Mouse (Mus musculus) brown adipose tissue, adult 24 weeks (tissue): ENCODE measurements around the gene Tcte2. TPM values are rescaled to one million over a fixed set of nuclear protein-coding genes. Genes with fewer than 3 reads are reported as not detected.
A peak's percentile ranks its signal among the peaks of the same experiment; 100 is the strongest.
"Not testable (repeated sequence)": the region's sequence is repeated elsewhere in the genome, so short reads cannot be mapped to it uniquely, and the experiment has no call there.

ENCODE experiments used
- H3K27ac ChIP-seq: fragments of 200-500 bp; replicated peaks from 2 replicates; pipeline ENCODE4 v1.5.1; 2012; ENCODE audit warnings: low read depth, mild to moderate bottlenecking, low read length
- H3K4me1 ChIP-seq: fragments of 200-500 bp; 2 replicates; pipeline ENCODE4 v1.6.1; 2012; ENCODE audit warnings: low read length, mixed read lengths; ENCODE audit not compliant: control insufficient read depth, insufficient read depth, insufficient read length
- H3K4me3 ChIP-seq: fragments of 200-500 bp; 2 replicates; pipeline ENCODE4 v1.5.1; 2012; ENCODE audit warnings: low read depth, mild to moderate bottlenecking, low read length, moderate library complexity; ENCODE audit not compliant: insufficient read depth
- polyA plus RNA-seq: library from polyadenylated mRNA; stranded (reverse); fragments of >200 nt; gene quantifications from 2 replicates; pipeline ENCODE4 v1.2.4, GENCODE M21; 2012; ENCODE audit not compliant: missing spikeins, insufficient read depth, insufficient read length

The Tcte2 gene
- polyA plus RNA-seq, 1 experiment: not detected

DNA sequence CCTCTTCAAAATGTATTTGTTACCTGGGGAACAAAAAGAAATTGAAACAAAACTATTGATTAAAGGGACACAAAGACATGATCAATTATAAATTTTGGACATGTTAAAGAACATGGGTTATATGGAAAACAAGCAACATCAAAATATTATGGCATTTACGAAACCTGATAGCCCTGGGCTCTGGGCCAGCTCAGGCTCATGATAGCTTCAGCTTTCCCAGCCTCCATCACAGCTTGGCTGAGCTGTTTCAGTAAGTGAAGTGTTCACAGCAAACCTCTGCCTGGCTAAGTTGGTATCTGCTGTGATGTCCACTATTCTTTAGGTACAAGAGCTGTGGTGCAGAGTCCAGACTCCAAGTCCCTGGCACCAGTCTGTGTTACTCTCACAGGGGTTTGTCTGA, 67.4 kb downstream of the Tcte2 start:
- Histone ChIP-seq H3K27ac (no peak overlapping the region), H3K4me1 (peaks cover 17% of the 10 kb centered on the region), H3K4me3 (no peak overlapping the region)

DNA sequence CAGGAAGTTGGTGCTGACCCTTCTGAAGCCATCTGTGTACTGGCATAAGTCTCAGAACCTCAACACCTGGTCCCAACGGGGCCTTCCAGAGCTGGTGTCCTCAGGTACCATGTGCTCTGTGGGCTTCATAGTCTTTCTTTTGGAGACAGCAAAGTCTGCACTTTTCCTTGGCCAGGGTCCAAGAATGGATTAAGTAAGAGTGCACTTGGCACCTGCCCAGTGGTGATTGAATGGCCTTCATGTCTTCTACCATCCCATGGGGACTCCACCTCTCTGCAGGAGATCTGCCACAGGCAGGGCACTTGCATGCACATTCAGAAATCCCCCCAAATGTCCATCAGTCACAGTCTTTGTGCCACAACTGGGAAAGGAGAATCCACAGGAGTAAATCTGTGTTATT, 74.0 kb downstream of the Tcte2 start:
- H3K27ac ChIP-seq: no peak overlapping the region
- H3K4me3 ChIP-seq: no peak overlapping the region

DNA sequence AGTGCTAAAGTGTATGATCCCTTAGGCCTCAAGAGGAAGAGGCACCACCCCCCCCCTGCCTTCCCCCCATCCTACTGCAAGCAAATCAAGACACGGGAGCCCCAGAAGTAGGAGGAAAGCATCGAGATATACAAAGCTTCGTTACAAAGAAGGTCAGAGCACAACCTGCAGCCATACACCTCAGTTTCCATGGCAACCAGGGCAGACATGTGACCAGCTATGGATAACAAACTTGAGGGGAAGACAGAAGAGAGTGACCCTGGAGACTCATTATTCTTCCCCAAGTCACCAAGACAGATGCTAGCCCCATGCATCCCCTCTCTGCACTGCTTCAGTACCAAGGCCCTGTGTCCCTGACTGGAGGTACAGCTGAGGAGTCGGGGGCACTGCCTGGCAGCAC, 74.5 kb downstream of the Tcte2 start:
- Histone ChIP-seq H3K27ac (no peak overlapping the region), H3K4me3 (no peak overlapping the region)

More for the DNA sequence above, 74.0 kb downstream of the Tcte2 start:
- peaks cover 23% of the 10 kb centered on the region for H3K4me1 ChIP-seq

DNA sequence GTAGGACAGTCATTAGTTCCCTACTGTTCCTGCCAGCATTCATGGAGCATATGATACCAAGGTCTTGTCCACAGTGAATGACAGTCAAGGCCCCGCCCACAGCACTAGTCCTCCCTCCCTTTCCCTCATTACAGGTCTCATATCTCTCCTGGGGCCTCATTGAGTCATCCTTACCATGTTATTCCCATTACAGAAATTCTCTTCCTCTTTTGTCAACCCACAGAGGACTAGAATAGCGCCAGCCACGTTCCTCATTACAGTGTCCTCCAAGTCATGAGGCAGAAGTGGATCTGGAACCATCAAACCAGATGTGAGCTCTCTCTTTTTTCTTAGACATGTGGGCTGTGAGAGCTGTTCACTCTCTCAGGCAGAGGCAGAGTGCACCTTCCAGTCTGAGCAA, 76.0 kb downstream of the Tcte2 start:
- H3K4me1 ChIP-seq: peaks cover 23% of the 10 kb centered on the region
- peak overlapping the region; percentile 62 for H3K27ac ChIP-seq

More for the DNA sequence above, 74.5 kb downstream of the Tcte2 start:
- peaks cover 23% of the 10 kb centered on the region for H3K4me1 ChIP-seq

DNA sequence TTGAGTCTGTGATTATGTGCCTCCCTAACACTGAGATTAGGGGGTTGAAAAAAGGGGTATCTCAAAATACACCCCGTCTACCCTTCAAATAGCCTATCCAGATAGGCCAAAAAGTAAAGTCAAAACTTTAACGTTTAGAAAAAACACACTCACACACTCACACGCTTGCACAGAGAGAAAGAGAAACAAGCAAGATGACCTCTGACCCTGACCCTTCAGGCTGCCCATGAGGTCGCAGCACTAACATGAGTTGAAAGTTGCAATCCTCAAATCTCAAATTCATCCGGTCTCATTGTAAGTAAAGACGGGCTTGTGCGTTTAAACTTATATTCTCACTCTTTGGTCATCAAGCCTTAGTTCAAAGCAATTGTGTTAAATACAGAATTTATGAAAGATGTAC, 77.4 kb downstream of the Tcte2 start:
- Histone ChIP-seq H3K4me3 (no peak overlapping the region), H3K27ac (peak overlapping the region; percentile 73), H3K4me1 (peaks cover 26% of the 10 kb centered on the region)

More for the DNA sequence above, 76.0 kb downstream of the Tcte2 start:
- no peak overlapping the region for H3K4me3 ChIP-seq

DNA sequence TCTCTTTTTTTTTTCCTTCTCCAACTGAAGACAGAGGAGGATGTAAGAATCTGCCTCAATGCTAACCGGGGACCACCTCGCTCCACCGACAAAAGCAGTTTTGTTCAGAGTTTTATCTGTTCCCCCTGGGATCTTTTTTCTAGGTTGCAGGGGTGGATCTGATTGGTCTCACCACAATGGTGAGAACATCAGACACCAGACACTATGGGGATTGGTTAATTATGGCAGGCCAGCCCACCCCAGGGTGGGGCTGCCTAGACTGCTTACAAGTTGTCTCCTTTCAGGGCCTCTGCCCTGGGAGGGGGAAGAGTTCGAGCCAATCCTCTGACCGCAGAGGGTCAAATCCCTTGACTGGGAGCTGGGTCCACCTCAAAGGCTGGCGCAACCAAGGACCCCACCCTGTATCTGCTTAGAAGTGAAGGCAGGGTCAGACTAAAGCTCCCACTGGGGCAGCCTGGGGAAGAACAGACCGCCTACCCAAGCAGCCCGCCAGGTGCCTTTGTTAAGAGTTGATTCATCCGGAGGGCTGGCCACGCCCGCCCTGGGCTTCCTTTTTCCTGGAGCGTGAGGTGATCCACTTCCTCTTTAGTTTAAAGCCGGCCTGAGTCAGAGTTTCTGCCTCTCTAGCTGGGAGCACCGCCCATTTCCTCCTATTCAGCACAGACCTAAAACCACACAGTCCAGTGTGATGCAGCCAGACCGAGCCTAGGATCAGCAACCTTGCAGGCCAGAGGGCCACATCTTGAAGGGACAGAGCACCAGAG, 78.0 kb downstream of the Tcte2 start:
- Histone ChIP-seq H3K4me1 (peaks cover 26% of the 10 kb centered on the region), H3K27ac (peak overlapping the region; percentile 98), H3K4me3 (peak overlapping the region; percentile 61)

DNA sequence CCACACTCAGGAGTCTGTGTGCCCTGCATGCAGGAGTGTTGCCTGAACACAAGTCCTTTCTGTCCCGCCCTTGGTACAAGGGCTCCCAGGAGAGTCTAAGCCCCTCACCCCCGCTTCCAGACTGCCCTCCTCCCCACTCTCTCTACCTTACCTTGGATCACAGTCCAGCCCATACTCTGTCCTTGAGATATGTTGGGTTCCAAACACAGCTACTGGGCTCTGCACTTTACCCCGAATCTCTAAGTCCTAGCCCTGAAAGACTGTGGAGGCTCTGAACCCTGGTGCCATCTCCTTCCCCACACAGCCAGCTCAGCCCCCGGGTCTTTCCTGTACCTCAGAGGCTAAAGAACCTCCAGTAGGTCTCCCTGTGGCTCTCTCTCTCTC, 78.6 kb downstream of the Tcte2 start:
- Histone ChIP-seq H3K4me1 (peaks cover 26% of the 10 kb centered on the region), H3K27ac (peak overlapping the region; percentile 98), H3K4me3 (peak overlapping the region; percentile 61)

DNA sequence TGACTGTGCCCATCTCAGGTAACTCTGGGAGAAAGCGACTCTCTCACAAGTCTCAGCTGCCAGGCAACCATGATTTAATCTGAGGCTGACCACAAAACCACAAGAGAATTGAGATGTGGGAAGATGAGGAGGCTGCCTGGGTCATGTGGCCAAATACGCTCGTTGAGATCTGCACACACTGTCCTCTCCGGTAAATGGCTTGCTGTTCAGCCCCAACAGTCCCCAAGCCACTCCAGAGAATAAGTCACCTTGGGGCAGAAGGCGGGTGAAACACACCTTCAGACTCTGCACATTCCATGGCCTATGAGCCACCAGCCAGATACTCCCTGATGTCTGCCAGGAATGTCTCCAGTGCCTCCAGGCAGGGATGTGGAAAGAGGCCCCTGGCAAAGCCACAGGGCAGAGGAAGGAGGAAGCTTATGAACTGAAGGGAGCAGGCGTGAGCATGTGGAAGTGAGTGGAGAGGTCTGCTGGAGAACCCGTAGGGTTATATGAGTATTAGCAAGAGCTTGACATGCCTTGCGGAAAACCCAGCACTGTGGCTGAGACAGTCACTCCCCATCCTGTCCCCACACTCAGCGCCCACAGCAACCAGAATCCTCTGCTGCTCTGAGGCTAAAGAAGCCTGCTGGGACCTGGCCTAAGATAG, 79.1 kb downstream of the Tcte2 start:
- Histone ChIP-seq H3K4me1 (peaks cover 23% of the 10 kb centered on the region), H3K27ac (peak overlapping the region; percentile 98), H3K4me3 (peak overlapping the region; percentile 61)

DNA sequence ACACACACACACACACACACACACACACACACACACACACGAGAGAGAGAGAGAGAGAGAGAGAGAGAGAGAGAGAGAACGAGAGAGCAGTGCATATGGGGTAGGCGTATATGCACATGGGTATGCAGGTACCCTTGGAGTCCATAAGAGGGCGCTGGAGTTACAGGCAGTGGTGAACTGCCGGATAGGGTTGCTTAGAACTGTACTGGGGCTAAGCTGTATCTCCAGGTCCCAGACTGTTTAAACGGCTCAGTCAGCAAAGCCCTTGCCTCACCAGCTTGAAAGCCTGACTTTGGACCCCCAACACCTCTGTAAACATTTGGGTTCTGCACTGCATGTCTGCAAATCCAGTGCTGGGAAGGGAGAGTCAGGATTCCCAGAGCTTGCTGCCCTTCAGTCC, 79.9 kb downstream of the Tcte2 start:
- H3K4me1 ChIP-seq: peaks cover 18% of the 10 kb centered on the region
- peak overlapping the region; percentile 61 for H3K4me3 ChIP-seq
- peak overlapping the region; percentile 98; the same call in 1 of the 2 replicates for H3K27ac ChIP-seq

DNA sequence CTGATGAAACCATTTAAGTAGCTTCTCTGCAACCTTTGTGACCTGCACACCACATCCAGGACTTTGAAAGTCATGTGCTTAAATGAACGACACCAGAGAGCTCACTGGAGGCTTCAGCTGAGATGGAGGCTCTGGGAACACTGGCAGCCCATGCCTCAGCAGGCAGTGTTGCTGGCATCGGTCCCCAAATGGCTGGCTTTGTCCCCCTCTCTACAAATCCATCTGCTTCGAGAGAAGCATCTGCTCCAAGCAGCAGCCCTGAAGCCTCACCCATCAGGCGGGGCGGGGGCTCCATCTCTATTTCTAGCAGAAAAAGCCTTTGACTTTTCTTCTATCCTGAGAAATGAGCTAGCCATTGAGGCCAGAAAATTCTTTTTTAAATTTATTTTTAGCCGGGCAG, 80.5 kb downstream of the Tcte2 start:
- H3K27ac ChIP-seq: peak overlapping the region; percentile 12; the same call in 1 of the 2 replicates
- peaks cover 14% of the 10 kb centered on the region for H3K4me1 ChIP-seq
- H3K4me3 ChIP-seq: no peak overlapping the region

DNA sequence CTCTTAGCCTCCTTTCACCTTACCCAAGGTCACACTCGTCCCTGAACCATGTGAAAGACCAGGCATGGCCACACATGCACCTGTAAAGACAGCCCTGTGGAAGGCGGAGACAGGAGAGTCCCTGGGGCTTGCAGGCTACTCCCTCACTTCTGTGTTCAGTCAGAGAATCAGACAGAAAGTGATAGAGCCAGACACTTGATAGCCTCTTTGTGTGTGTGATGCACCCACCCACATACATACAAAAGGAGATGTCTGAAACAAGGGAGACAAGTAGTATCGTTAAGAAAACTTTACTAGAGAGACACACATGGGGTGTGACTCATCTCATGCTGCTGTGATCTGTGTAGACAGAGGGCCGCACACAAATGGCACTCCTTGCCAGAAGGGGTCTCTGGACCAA, 81.3 kb downstream of the Tcte2 start:
- Histone ChIP-seq H3K27ac (peak overlapping the region; percentile 10; the same call in 1 of the 2 replicates), H3K4me3 (no peak overlapping the region), H3K4me1 (peaks cover 15% of the 10 kb centered on the region)

DNA sequence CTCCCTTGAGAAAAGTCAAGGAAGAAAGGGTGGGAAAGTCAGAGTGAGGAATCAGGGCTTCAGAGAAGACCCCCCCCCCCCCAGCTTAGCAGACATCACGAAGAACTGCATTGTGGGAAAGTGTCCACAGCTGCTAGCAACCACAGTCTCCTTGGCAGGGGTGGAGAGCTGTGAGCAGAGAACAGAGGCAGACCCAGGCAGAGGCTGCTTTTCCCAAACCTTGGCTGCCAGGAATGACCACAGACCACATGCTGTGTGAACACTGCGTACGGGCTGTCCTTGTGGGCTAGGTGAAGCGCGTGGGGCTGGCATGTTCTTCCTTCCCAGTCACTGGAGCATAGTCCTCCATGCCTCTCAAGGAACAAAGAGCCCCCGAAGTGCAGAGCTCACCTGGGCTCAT, 81.9 kb downstream of the Tcte2 start:
- no peak overlapping the region for H3K27ac ChIP-seq
- peaks cover 12% of the 10 kb centered on the region for H3K4me1 ChIP-seq
- H3K4me3 ChIP-seq: no peak overlapping the region

DNA sequence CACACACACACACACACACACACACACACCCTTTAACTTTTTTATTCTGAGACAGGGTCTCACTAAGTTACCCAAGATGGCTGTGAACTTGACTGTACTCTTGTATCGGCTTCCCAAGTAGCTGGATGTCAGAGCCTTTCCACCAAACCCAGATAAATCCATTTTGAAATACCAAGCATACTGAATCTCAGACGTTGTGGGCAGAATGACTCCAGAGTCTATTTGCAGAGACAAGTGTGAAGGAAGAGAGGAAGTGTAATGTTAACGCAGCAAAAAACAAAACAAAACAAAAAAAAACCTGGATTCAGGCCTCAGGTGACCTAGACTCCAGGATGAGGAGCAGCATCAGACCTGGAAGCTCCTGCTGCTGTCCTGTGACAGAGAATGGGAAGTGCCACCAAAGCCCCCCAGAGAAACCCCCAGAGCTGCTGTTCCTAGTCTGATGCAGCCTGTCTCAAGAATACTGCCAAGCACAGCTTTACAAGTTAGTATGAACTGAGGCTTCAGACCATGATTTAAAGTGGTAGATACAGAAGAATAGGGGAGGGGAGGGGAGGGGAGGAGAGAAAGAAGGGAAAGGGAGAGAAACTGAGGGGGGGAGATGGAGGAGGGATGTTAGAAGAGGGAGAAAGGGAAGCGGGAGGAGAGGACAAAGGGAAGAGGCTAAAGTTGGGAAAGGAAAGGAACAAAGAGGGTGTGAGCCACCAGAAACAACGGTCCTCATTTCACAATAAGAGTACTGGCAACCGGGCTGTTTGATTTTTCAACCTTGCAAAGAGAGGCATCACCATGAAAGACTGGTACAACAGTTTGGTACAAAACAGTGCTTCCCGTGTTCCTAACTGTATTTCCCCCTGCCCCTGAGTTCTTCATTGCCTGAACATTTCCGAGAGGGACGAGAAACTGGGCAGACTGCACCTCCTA, 84.1 kb downstream of the Tcte2 start:
- Histone ChIP-seq H3K4me1 (0 out of 2 replicates have a peak, but pooled peaks cover 8% of the 10 kb centered on the region), H3K27ac (no peak overlapping the region), H3K4me3 (no peak overlapping the region)

DNA sequence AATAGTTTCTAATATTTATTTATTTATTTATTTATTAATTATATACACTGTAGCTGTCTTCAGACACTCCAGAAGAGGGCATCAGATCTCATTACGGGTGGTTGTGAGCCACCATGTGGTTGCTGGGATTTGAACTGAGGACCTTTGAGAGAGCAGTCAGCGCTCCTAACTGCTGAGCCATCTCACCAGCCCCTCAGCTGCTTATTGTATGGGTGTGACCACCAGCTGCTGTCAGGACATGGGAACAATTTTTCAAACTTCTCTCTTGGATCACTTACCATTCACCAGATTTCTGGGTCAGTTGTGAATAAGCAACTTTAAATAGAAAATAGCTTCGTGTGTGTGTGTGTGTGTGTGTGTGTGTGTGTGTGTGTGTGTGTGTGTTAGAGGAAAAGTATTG, 85.5 kb downstream of the Tcte2 start:
- not testable (repeated sequence) for H3K4me1 ChIP-seq, H3K4me3 ChIP-seq, H3K27ac ChIP-seq

DNA sequence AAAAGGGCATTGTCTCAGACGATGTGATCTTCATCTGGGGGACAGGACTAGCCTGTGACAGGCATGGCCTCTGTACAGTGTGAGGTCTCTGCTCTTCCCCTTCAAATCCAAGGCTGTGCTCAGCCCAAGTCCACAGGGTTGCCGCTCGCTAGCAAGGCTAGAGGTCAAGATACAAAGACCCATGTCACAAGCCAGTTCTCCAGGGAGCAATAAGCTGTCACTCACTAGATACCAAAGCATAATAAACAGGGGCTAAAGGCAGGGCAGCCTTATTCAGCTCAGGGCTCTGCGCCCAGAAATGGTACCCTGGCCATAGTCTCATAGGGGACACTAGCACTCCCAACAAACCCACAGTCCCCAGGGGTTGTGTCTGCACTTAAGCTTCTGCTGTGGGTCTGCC, 86.0 kb downstream of the Tcte2 start:
- Histone ChIP-seq H3K4me1 (0 out of 2 replicates have a peak, but pooled peaks cover 8% of the 10 kb centered on the region), H3K27ac (peak overlapping the region; percentile 14; the same call in 1 of the 2 replicates), H3K4me3 (no peak overlapping the region)
